Mouse (Mus musculus) erythroblast, embryonic 14.5 days (primary cell): ENCODE results near the gene Rpl9. TPM values are rescaled to one million over a fixed set of nuclear protein-coding genes. Genes with fewer than 3 reads are reported as not detected.
A peak's percentile ranks its signal among the peaks of the same experiment; 100 is the strongest.

Source experiments
- H3K27me3 ChIP-seq: 2 replicates; pipeline ENCODE4 v1.6.1; 2012; ENCODE audit warnings: inconsistent platforms; ENCODE audit not compliant: control insufficient read depth
- H3K36me3 ChIP-seq: 2 replicates; pipeline ENCODE4 v1.6.1; 2012; ENCODE audit warnings: mild to moderate bottlenecking, inconsistent platforms; ENCODE audit not compliant: control insufficient read depth
- H3K4me1 ChIP-seq: 2 replicates; pipeline ENCODE4 v1.6.1; 2012; ENCODE audit warnings: inconsistent platforms; ENCODE audit not compliant: control insufficient read depth
- H3K4me3 ChIP-seq: replicated peaks from 2 replicates; pipeline ENCODE3; 2012; ENCODE audit warnings: moderate library complexity, mild to moderate bottlenecking, inconsistent platforms
- H3K9me3 ChIP-seq: 2 replicates; pipeline ENCODE4 v1.6.1; 2012; ENCODE audit warnings: low read length, inconsistent platforms, mixed read lengths; ENCODE audit not compliant: control insufficient read depth
- GATA1 ChIP-seq: IDR thresholded peaks from 2 replicates; pipeline ENCODE4 v1.6.1; 2012; ENCODE audit warnings: low read length, inconsistent platforms, mixed read lengths
- TAL1 ChIP-seq: IDR thresholded peaks from 3 replicates; pipeline ENCODE4 v1.6.1; 2012; ENCODE audit warnings: low read length, inconsistent platforms, mixed read lengths
- polyA plus RNA-seq: library from polyadenylated mRNA; stranded (reverse); fragments of >175 nt; gene quantifications from 2 replicates; pipeline ENCODE4 v1.2.3, GENCODE M21; 2012

The Rpl9 gene
- polyA plus RNA-seq, 1 experiment = 7.0 TPM

- Histone ChIP-seq H3K9me3 (no peaks in the 10 kb centered on the region), H3K36me3 (no peaks in the 10 kb centered on the region), H3K4me1 (no peaks in the 10 kb centered on the region), H3K27me3 (no peaks in the 10 kb centered on the region), H3K4me3 (peak within 1 kb of the TSS; percentile 53)
- no peak for TF ChIP-seq GATA1
- no peak for TF ChIP-seq TAL1
Measured at GRCm38 (mm10) chr5:65348168-65348567, 43.1 kb downstream of the Rpl9 start, which contains the start of gene Klb. Gene Klb (plus strand): TSS chr5:65348314.

GRCm38 (mm10) chr5:65340167-65340566 lies 51.1 kb downstream of the Rpl9 start:
- Histone ChIP-seq H3K9me3 (no peaks in the 10 kb centered on the region), H3K4me3 (no peak overlapping the region), H3K36me3 (no peaks in the 10 kb centered on the region), H3K4me1 (peaks cover 11% of the 10 kb centered on the region), H3K27me3 (no peaks in the 10 kb centered on the region)
- no peak for TF ChIP-seq GATA1
- no peak for TF ChIP-seq TAL1

DNA sequence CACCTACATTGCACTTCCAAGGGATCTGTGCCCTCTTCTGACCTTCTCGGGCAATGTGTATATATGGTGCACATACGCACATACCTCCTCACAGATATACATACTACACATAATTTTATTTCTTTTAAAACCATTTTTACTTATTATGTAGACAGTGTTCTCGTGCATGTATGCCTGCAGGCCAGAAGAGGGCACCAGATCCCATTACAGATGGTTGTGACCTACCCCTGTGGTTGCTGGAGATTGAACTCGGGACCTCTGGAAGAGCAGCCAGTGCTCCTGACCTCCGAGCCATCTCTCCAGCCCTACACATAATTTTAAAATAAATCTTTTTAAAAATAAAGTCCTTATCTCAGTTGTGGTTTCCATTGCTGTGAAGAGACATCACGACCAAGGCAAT lies 52.9 kb downstream of the Rpl9 start:
- Histone ChIP-seq H3K27me3 (no peaks in the 10 kb centered on the region), H3K9me3 (no peaks in the 10 kb centered on the region), H3K4me3 (no peak overlapping the region), H3K36me3 (peaks cover 9% of the 10 kb centered on the region), H3K4me1 (peaks cover 25% of the 10 kb centered on the region)
- TF ChIP-seq TAL1 (no peak), GATA1 (no peak)

Other genes starting within 250 kb of the Rpl9 start
- gene Wdr19, start 191.7 kb downstream of the Rpl9 start, polyA plus RNA-seq = 0.03 TPM in 1 of 2 replicates, not detected in the other
- gene Rfc1, start 55.8 kb downstream of the Rpl9 start, polyA plus RNA-seq = 0.71 and 0.98 TPM in 2 replicates
- 0.01 and 0.02 TPM in 2 replicates for gene Klb, start 43.1 kb downstream of the Rpl9 start, polyA plus RNA-seq
- gene Lias, start 53 bp upstream of the Rpl9 start, polyA plus RNA-seq = 0.31 and 0.35 TPM in 2 replicates
- gene Ugdh, start 44.5 kb upstream of the Rpl9 start, polyA plus RNA-seq = 0.05 and 0.14 TPM in 2 replicates
- gene Gm43552, start 101.4 kb upstream of the Rpl9 start, polyA plus RNA-seq = not detected in 2 replicates
- gene Smim14, start 145.7 kb upstream of the Rpl9 start, polyA plus RNA-seq = 0.05 and 0.21 TPM in 2 replicates
- gene Ube2k, start 145.8 kb upstream of the Rpl9 start, polyA plus RNA-seq = 12.7 and 15.7 TPM in 2 replicates